Mouse (Mus musculus) induced T-regulatory cell, adult 2 months (primary cell): ENCODE data around the gene Trpm8.
A peak's percentile ranks its signal among the peaks of the same experiment; 100 is the strongest.

Experiments
- DNase-seq: peaks from one replicate; pipeline ENCODE4 v3.0.0-alpha.2; 2012; ENCODE audit warnings: low read depth

The Trpm8 gene

GRCm38 (mm10) chr1:88355681-88356080 is 78.2 kb downstream of the Trpm8 start:
- no peak for DNase-seq

GRCm38 (mm10) chr1:88356616-88357015 is 79.2 kb downstream of the Trpm8 start:
- DNase-seq, result no peak

- peak; percentile 73 for DNase-seq
Measured at GRCm38 (mm10) chr1:88357458-88358090, 80.1 kb downstream of the Trpm8 start.

- DNase-seq, result no peak
Measured at GRCm38 (mm10) chr1:88358102-88358654, 80.7 kb downstream of the Trpm8 start.

GRCm38 (mm10) chr1:88361085-88361484 is 83.6 kb downstream of the Trpm8 start:
- DNase-seq, result no peak

- DNase-seq, result no peak
Measured at GRCm38 (mm10) chr1:88366881-88367644, 89.6 kb downstream of the Trpm8 start.

GRCm38 (mm10) chr1:88378446-88378845 is 101.0 kb downstream of the Trpm8 start:
- no peak for DNase-seq

- no peak for DNase-seq
Measured at GRCm38 (mm10) chr1:88391632-88392031, 114.2 kb downstream of the Trpm8 start.

GRCm38 (mm10) chr1:88393321-88393720 is 115.9 kb downstream of the Trpm8 start:
- no peak for DNase-seq

- no peak for DNase-seq
Measured at GRCm38 (mm10) chr1:88403378-88403777, 125.9 kb downstream of the Trpm8 start.

- no peak for DNase-seq
Measured at GRCm38 (mm10) chr1:88406078-88406806, 128.8 kb downstream of the Trpm8 start.

GRCm38 (mm10) chr1:88406807-88407198 is 129.3 kb downstream of the Trpm8 start, which contains the start of gene Spp2:
Gene Spp2 (plus strand): TSS chr1:88406961.
- DNase-seq, result no peak

- no peak for DNase-seq
Measured at GRCm38 (mm10) chr1:88408340-88408739, 130.9 kb downstream of the Trpm8 start.

- no peak for DNase-seq
Measured at GRCm38 (mm10) chr1:88412013-88412412, 134.6 kb downstream of the Trpm8 start.

- DNase-seq, result no peak
Measured at GRCm38 (mm10) chr1:88418943-88419342, 141.5 kb downstream of the Trpm8 start.

- DNase-seq, result no peak
Measured at GRCm38 (mm10) chr1:88422045-88422444, 144.6 kb downstream of the Trpm8 start.

GRCm38 (mm10) chr1:88422846-88423395 is 145.5 kb downstream of the Trpm8 start:
- no peak for DNase-seq

GRCm38 (mm10) chr1:88424602-88425252 is 147.3 kb downstream of the Trpm8 start:
- peak; percentile 88 for DNase-seq

- no peak for DNase-seq
Measured at GRCm38 (mm10) chr1:88427987-88428741, 150.7 kb downstream of the Trpm8 start.

- no peak for DNase-seq
Measured at GRCm38 (mm10) chr1:88429413-88429812, 152.0 kb downstream of the Trpm8 start.

- DNase-seq, result no peak
Measured at GRCm38 (mm10) chr1:88431262-88431661, 153.8 kb downstream of the Trpm8 start.
